Mouse (Mus musculus): ENCODE results near the gene Lama2.

- TF ChIP-seq CTCF (IDR thresholded peaks at IDR 0.05; ENCODE audit: borderline replicate concordance, control insufficient read depth, extremely low read depth, insufficient read depth, low read length, poor library complexity), result no peak
- TF ChIP-seq POLR2A (IDR thresholded peaks at IDR 0.05; ENCODE audit: control insufficient read depth, extremely low read depth, insufficient read depth, low read length, poor library complexity), result no peak
Measured at GRCm38 (mm10) chr10:27101800-27102353, 517.7 kb downstream of the Lama2 start.
